Mouse (Mus musculus) heart, postnatal 25 days (tissue): ENCODE data around the gene Actg1. TPM values are rescaled to one million over a fixed set of nuclear protein-coding genes. Genes with fewer than 3 reads are reported as not detected.

Source experiments
- DNase-seq: peaks from one replicate; pipeline ENCODE4 v3.0.0; 2022; ENCODE audit warnings: low spot score
- intact Hi-C: fragments of 180-260 bp; cut with DNase I; formaldehyde crosslinking; loops from one replicate; pipeline ENCODE4 v1.15.1; 2025
- microRNA-seq: library from miRNA; unstranded; fragments of <30 nt; microRNA quantifications from one replicate; pipeline ENCODE4 v1.2.0, GENCODE M21; 2022
- total RNA-seq, 2 experiments: library from RNA; stranded (reverse); gene quantifications; 2 replicates each; pipeline ENCODE4 v1.2.3; 2021

The Actg1 gene
- total RNA-seq, 2 experiments from 2014 or later = 282 to 346 TPM

- intact Hi-C loops = no loop called here
- DNase-seq = no peak
Measured at GRCm38 (mm10) chr11:120299484-120299883, 48.9 kb downstream of the Actg1 start.

GRCm38 (mm10) chr11:120298441-120299141 is 49.8 kb downstream of the Actg1 start:
- intact Hi-C loops = no loop called here
- no peak for DNase-seq

- DNase-seq = no peak
- intact Hi-C loops = no loop called here
Measured at GRCm38 (mm10) chr11:120297767-120298166, 50.6 kb downstream of the Actg1 start.

GRCm38 (mm10) chr11:120296305-120297144 is 51.8 kb downstream of the Actg1 start:
- no peak for DNase-seq
- intact Hi-C loops = no loop called here

Small RNAs within 50 kb of the gene (microRNA-seq; reads per million reads assigned to microRNA genes)
- gene Gm23419 = not detected
- gene Mir6935 = not detected

Other genes with a start within 250 kb of the Actg1 start
- 1 to 10 TPM; 7.4 to 8.2 TPM for gene Tepsin, start 249.8 kb downstream of the Actg1 start, total RNA-seq
- 10 to 100 TPM; 67.1 to 69.7 TPM for gene Ndufaf8, start 249.6 kb downstream of the Actg1 start, total RNA-seq
- 10 to 100 TPM; 75.9 to 78.0 TPM for gene Slc38a10, start 197.2 kb downstream of the Actg1 start, total RNA-seq
- gene Bahcc1, start 115.6 kb downstream of the Actg1 start, total RNA-seq = 1 to 10 TPM; 7.8 to 8.3 TPM
- gene Fscn2, start 13.0 kb upstream of the Actg1 start, total RNA-seq = not detected
- gene Faap100, start 30.2 kb upstream of the Actg1 start, total RNA-seq = 10 to 100 TPM; 15.2 to 15.3 TPM
- 10 to 100 TPM; 53.0 to 59.3 TPM for gene Nploc4, start 89.2 kb upstream of the Actg1 start, total RNA-seq
- 1 to 10 TPM; 1.4 to 1.6 TPM for gene Tspan10, start 94.1 kb upstream of the Actg1 start, total RNA-seq
- under 1 TPM; 0.47 to 0.84 TPM for gene Pde6g, start 105.0 kb upstream of the Actg1 start, total RNA-seq
- gene Oxld1, start 109.5 kb upstream of the Actg1 start, total RNA-seq = 10 to 100 TPM; 53.7 to 56.4 TPM
- gene Ccdc137, start 109.6 kb upstream of the Actg1 start, total RNA-seq = 1 to 10 TPM; 7.9 to 8.9 TPM
- gene Arl16, start 119.1 kb upstream of the Actg1 start, total RNA-seq = 10 to 100 TPM; 10.5 to 10.6 TPM
- gene Mrpl12, start 136.1 kb upstream of the Actg1 start, total RNA-seq = 100 to 1,000 TPM; 253 to 263 TPM
- gene Slc25a10, start 143.3 kb upstream of the Actg1 start, total RNA-seq = 10 to 100 TPM; 13.1 to 14.8 TPM
- gene Gcgr, start 182.2 kb upstream of the Actg1 start, total RNA-seq = 1 to 10 TPM; 1.3 to 1.5 TPM
- 10 to 100 TPM; 44.1 to 46.9 TPM for gene Mcrip1, start 201.2 kb upstream of the Actg1 start, total RNA-seq
- not detected for gene Ppp1r27, start 202.6 kb upstream of the Actg1 start, total RNA-seq
- 100 to 1,000 TPM; 228 to 255 TPM for gene P4hb, start 224.7 kb upstream of the Actg1 start, total RNA-seq
- 100 to 1,000 TPM; 142 to 158 TPM for gene Arhgdia, start 233.1 kb upstream of the Actg1 start, total RNA-seq
- 10 to 100 TPM; 49.3 to 52.6 TPM for gene Alyref, start 249.8 kb upstream of the Actg1 start, total RNA-seq
- 10 to 100 TPM; 82.6 to 90.3 TPM for gene Anapc11, start 249.9 kb upstream of the Actg1 start, total RNA-seq